Mouse (Mus musculus): Measurements from ENCODE around the gene Gm11444. TPM values are rescaled to one million over a fixed set of nuclear protein-coding genes. Genes with fewer than 3 reads are reported as not detected.

Gene Gm11444
- total RNA-seq, 1 experiment = not detected

DNA sequence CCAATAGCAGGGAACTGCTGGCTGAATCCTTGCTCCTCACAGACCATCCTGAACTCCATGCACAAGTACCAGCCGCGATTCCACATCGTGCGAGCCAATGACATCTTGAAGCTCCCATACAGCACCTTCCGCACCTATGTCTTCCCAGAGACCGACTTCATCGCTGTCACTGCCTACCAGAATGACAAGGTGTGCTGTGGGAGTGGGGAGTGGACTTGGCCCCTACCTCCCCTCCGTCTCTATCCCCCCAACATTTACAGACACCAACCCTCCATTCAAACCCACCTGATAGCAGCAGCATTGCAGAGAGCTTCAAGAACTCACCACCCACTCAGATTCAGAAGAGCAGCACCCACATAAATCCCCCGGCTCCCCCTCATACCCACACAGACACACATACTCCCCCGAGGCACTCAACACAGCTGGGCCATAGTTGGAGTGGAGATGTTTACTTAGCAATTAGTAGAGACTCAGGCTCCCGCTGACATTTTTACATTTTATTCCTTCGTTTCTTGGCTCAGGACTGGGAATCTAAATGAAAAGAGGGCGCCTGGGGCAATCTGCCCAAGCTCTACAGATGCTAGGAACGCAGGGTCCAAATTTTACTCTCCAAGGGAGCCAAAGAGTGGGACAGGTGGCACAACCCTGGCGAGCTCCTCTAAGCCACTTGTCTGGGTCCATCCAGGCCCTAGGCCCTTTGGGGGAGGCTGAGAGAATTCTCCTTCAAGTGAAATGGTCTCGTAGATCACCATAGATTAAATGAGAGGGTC, 14.2 kb downstream of the Gm11444 start:
- Histone ChIP-seq H3K9me3 (ENCODE audit: control insufficient read depth, insufficient read depth, low read depth, low read length) (no peaks in the 10 kb centered on the region), H3K27ac (ENCODE audit: insufficient read depth, low read depth, low read length, poor library complexity, severe bottlenecking) (no peak overlapping the region), H3K4me3 (ENCODE audit: insufficient read depth in 1 of 2, low read depth in 1 of 2, low read length in 2 of 2, poor library complexity in 1 of 2, severe bottlenecking in 1 of 2) (no peak overlapping the region), H3K4me1 (ENCODE audit: control insufficient read depth in 2 of 2, insufficient read depth in 2 of 2, low read length in 2 of 2, poor library complexity in 1 of 2) (peaks cover 0 to 5% of the 10 kb centered on the region in 2 experiments; a peak in 1 of 4 replicates), H3K36me3 (ENCODE audit: control insufficient read depth, insufficient read depth, low read length, poor library complexity, severe bottlenecking) (no peaks in the 10 kb centered on the region), H3K9ac (ENCODE audit: insufficient read depth, low read depth, low read length, poor library complexity, severe bottlenecking) (no peak overlapping the region)
- in situ Hi-C loops (cut with MboI; ENCODE audit: low sequenced_read_pairs in 2 of 2, unreplicated experiment in 2 of 2) = loop anchor here (5.0 kb wide), 2 partner anchors 51 to 1314 kb away; partner anchors contain the start of gene Tbx4 (in 1 of the 2)
- no peak for TF ChIP-seq MAFK (IDR thresholded peaks at IDR 0.05; ENCODE audit: insufficient read depth, low read depth, low read length)
- TF ChIP-seq ZNF384 (IDR thresholded peaks at IDR 0.05; ENCODE audit: low read depth, low read length) = no peak
- no peak for TF ChIP-seq ZC3H11A (IDR thresholded peaks at IDR 0.05; ENCODE audit: borderline replicate concordance, low read depth, low read length)
- TF ChIP-seq CHD2 (IDR thresholded peaks at IDR 0.05; ENCODE audit: low read depth, low read length) = no peak
- no peak for TF ChIP-seq HCFC1 (IDR thresholded peaks at IDR 0.05; ENCODE audit: borderline replicate concordance, insufficient read depth, low read length)
- DNase-seq (ENCODE audit: low read depth, low spot score) = no peak

DNA sequence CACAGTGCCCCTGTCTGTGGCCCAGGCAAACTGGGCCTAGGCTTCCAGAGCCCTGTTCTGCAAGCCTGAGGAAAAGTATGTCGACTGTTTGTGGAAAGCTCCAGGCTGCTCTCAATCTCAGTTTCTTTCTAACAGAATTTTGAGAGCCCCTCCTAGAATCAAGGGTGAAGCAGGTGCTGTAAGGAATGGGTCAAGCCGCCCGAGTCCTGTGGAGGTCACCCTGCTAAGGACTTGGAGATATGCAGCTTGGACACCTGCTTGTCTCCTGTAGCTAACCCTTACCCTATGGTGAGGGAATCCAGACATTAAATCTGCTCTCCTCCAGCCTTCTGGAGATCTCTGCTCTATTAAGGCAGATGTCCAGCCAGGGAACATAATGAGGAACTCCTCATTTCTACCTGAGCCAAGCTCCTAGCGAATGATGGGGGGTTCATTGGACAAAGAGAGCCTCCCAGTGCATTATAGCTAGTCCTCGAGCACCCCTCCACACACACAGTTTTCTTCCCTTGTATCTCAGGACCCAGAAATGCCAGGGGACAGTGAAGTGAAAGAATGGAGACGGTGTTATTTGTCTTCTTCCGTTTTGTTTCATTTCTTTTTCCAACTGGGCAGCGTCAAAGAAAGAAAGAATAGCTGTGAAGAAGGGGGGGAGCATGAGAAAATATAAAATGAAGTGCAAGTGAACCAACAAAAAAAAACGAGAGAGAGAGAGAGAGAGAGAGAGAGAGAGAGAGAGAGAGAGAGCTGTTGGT, 15.0 kb downstream of the Gm11444 start:
- in situ Hi-C loops (cut with MboI; ENCODE audit: low sequenced_read_pairs in 2 of 2, unreplicated experiment in 2 of 2) = loop anchor here (5.0 kb wide), 2 partner anchors 52 to 1313 kb away; partner anchors contain the start of gene Tbx4 (in 1 of the 2)

DNA sequence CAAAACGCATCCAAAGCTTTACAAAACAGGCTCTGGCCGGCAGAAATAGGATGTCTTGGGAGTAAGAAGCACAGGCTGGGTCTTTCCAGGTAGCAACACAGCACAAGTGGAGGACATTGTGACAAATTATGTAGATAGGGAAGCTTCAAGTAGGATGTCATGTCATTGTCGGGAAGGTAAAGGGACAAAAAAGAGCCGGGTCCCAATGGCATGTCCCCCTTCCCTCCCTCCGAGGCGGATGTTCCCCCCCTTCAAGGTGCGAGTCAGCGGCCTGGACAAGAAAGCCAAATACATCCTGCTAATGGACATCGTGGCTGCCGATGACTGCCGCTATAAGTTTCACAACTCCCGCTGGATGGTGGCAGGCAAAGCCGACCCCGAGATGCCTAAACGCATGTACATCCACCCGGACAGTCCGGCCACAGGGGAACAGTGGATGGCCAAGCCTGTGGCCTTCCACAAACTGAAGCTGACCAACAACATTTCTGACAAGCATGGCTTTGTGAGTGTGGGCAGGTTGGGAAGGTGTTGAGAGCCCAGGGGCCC, 15.7 kb downstream of the Gm11444 start:
- H3K9me3 ChIP-seq (ENCODE audit: control insufficient read depth, insufficient read depth, low read depth, low read length) = no peaks in the 10 kb centered on the region
- in situ Hi-C loops (cut with MboI; ENCODE audit: low sequenced_read_pairs in 2 of 2, unreplicated experiment in 2 of 2) = no loop called here
- no peak overlapping the region for H3K27ac ChIP-seq (ENCODE audit: insufficient read depth, low read depth, low read length, poor library complexity, severe bottlenecking)
- TF ChIP-seq MAFK (IDR thresholded peaks at IDR 0.05; ENCODE audit: insufficient read depth, low read depth, low read length) (no peak), CHD2 (IDR thresholded peaks at IDR 0.05; ENCODE audit: low read depth, low read length) (no peak), ZC3H11A (IDR thresholded peaks at IDR 0.05; ENCODE audit: borderline replicate concordance, low read depth, low read length) (no peak), HCFC1 (IDR thresholded peaks at IDR 0.05; ENCODE audit: borderline replicate concordance, insufficient read depth, low read length) (no peak), ZNF384 (IDR thresholded peaks at IDR 0.05; ENCODE audit: low read depth, low read length) (no peak)
- H3K9ac ChIP-seq (ENCODE audit: insufficient read depth, low read depth, low read length, poor library complexity, severe bottlenecking) = no peak overlapping the region
- H3K36me3 ChIP-seq (ENCODE audit: control insufficient read depth, insufficient read depth, low read length, poor library complexity, severe bottlenecking) = no peaks in the 10 kb centered on the region
- H3K4me1 ChIP-seq (ENCODE audit: control insufficient read depth in 2 of 2, insufficient read depth in 2 of 2, low read length in 2 of 2, poor library complexity in 1 of 2) = peaks cover 0 to 5% of the 10 kb centered on the region in 2 experiments; a peak in 1 of 4 replicates
- no peak for DNase-seq (ENCODE audit: low read depth, low spot score)
- H3K4me3 ChIP-seq (ENCODE audit: insufficient read depth in 1 of 2, low read depth in 1 of 2, low read length in 2 of 2, poor library complexity in 1 of 2, severe bottlenecking in 1 of 2) = no peak overlapping the region

More for the DNA sequence above, 15.0 kb downstream of the Gm11444 start:
- H3K9me3 ChIP-seq (ENCODE audit: control insufficient read depth, insufficient read depth, low read depth, low read length) = no peaks in the 10 kb centered on the region
- H3K36me3 ChIP-seq (ENCODE audit: control insufficient read depth, insufficient read depth, low read length, poor library complexity, severe bottlenecking) = no peaks in the 10 kb centered on the region
- H3K4me3 ChIP-seq (ENCODE audit: insufficient read depth in 1 of 2, low read depth in 1 of 2, low read length in 2 of 2, poor library complexity in 1 of 2, severe bottlenecking in 1 of 2) = no peak overlapping the region
- H3K9ac ChIP-seq (ENCODE audit: insufficient read depth, low read depth, low read length, poor library complexity, severe bottlenecking) = no peak overlapping the region
- H3K4me1 ChIP-seq (ENCODE audit: control insufficient read depth in 2 of 2, insufficient read depth in 2 of 2, low read length in 2 of 2, poor library complexity in 1 of 2) = peaks cover 0 to 5% of the 10 kb centered on the region in 2 experiments; a peak in 1 of 4 replicates
- no peak for DNase-seq (ENCODE audit: low read depth, low spot score)
- TF ChIP-seq MAFK (IDR thresholded peaks at IDR 0.05; ENCODE audit: insufficient read depth, low read depth, low read length) (no peak), HCFC1 (IDR thresholded peaks at IDR 0.05; ENCODE audit: borderline replicate concordance, insufficient read depth, low read length) (no peak), CHD2 (IDR thresholded peaks at IDR 0.05; ENCODE audit: low read depth, low read length) (no peak), ZC3H11A (IDR thresholded peaks at IDR 0.05; ENCODE audit: borderline replicate concordance, low read depth, low read length) (no peak), ZNF384 (IDR thresholded peaks at IDR 0.05; ENCODE audit: low read depth, low read length) (no peak)
- H3K27ac ChIP-seq (ENCODE audit: insufficient read depth, low read depth, low read length, poor library complexity, severe bottlenecking) = no peak overlapping the region

DNA sequence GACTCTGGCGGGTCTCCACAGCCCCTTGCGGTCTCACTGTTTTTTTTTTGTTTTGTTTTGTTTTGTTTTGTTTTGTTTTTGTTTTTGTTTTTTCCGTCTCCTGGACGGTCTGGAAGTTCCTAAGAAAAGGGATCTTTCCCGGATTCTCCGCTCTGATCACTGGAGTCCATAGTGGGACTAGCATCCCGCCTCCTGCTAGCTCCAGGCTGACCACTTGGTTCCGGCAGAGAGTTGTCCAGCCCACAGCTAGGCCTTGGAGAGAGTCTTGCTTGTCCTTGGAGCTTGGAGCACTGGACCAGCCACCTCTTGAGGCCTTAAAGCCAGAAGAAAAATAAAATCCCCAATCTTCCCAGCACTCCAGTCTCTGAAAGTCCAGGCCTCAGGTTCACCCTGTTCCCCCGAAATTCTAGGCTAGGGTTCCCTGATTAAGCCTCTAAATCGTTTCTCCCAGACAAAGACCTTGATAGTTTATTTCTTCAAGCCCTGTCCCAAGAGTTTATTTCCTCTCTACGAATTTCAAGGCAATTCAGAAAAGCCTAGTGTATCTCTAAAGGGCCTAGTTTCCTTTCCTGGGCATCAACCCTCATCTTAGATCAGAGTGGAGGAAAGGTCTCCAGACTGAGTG, 16.3 kb downstream of the Gm11444 start:
- in situ Hi-C loops (cut with MboI; ENCODE audit: low sequenced_read_pairs in 2 of 2, unreplicated experiment in 2 of 2) = no loop called here
- H3K4me1 ChIP-seq (ENCODE audit: control insufficient read depth in 2 of 2, insufficient read depth in 2 of 2, low read length in 2 of 2, poor library complexity in 1 of 2) = peaks cover 0 to 5% of the 10 kb centered on the region in 2 experiments; a peak in 1 of 4 replicates
- no peak overlapping the region for H3K9ac ChIP-seq (ENCODE audit: insufficient read depth, low read depth, low read length, poor library complexity, severe bottlenecking)
- H3K36me3 ChIP-seq (ENCODE audit: control insufficient read depth, insufficient read depth, low read length, poor library complexity, severe bottlenecking) = no peaks in the 10 kb centered on the region
- no peak overlapping the region for H3K4me3 ChIP-seq (ENCODE audit: insufficient read depth in 1 of 2, low read depth in 1 of 2, low read length in 2 of 2, poor library complexity in 1 of 2, severe bottlenecking in 1 of 2)
- no peak for DNase-seq (ENCODE audit: low read depth, low spot score)
- H3K9me3 ChIP-seq (ENCODE audit: control insufficient read depth, insufficient read depth, low read depth, low read length) = no peaks in the 10 kb centered on the region
- H3K27ac ChIP-seq (ENCODE audit: insufficient read depth, low read depth, low read length, poor library complexity, severe bottlenecking) = no peak overlapping the region
- TF ChIP-seq ZNF384 (IDR thresholded peaks at IDR 0.05; ENCODE audit: low read depth, low read length) = no peak
- no peak for TF ChIP-seq ZC3H11A (IDR thresholded peaks at IDR 0.05; ENCODE audit: borderline replicate concordance, low read depth, low read length)
